Mouse (Mus musculus) midbrain, embryonic 15.5 days (tissue): ENCODE measurements around the gene Defb48. TPM values are rescaled to one million over a fixed set of nuclear protein-coding genes. Genes with fewer than 3 reads are reported as not detected.

ENCODE experiments used
- polyA plus RNA-seq: library from polyadenylated mRNA; unstranded; fragments of >200 nt; fragmentation: Nextera tagmentation; extraction: Ambion mirVana; gene quantifications from 2 replicates; pipeline ENCODE4 v1.2.1, GENCODE M21; 2015

The Defb48 gene
- polyA plus RNA-seq, 1 experiment from 2014 or later = not detected

Other genes starting within 250 kb of the Defb48 start
- 14.8 and 17.0 TPM in 2 replicates for gene Ints6, start 223.3 kb downstream of the Defb48 start, polyA plus RNA-seq
- 7.6 and 8.1 TPM in 2 replicates for gene Wdfy2, start 146.8 kb downstream of the Defb48 start, polyA plus RNA-seq
- gene Defb47, start 13.6 kb upstream of the Defb48 start, polyA plus RNA-seq = not detected in 2 replicates
- not detected in 2 replicates for gene Defb43, start 27.3 kb upstream of the Defb48 start, polyA plus RNA-seq
- gene Defb42, start 62.5 kb upstream of the Defb48 start, polyA plus RNA-seq = not detected in 2 replicates
- not detected in 2 replicates for gene Defb30, start 65.5 kb upstream of the Defb48 start, polyA plus RNA-seq